8 mouse cellular contexts compared by ENCODE assay signal in the genomic region with DNA sequence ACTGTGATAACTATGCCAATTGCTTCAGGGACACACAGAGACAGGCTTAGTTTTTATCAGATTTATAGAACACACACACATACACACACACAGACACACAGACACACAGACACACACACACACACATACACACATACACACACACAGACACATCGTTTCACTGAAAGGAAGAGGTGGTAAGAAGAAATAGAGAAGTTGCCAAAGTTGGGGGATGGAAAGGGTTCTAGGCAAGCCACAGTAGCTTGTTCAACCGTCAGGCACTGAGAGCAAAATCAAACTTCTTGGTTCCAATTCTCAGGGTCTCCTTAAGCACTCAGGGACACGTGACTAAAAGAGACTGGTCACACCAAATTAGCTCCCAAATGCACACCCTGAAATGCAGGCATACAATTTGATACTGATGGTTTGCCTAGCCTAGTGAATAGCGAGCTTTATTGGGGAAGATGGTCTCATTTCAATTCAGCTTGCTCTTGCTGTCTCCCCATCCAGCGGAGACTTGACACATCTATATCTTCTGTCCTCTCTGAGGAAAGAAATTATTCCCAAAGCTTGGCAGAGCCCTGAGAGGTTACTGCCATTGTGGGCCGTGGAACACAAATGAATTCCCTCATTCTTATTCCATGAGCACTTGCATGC.
A peak's percentile ranks its signal among the peaks of the same experiment; 100 is the strongest.
DNase-seq lines count a peak whose midpoint lies in the region; ATAC-seq and TF ChIP-seq lines count a peak whose summit lies in the region.
"Had no signal": no experiment of that assay in that cellular context is flagged by ENCODE, and none has a peak within 500 bp of the region (broad histone marks: within the 10 kb centered on the region; RNA-seq: fewer than 3 reads in every experiment).

No protein-coding gene starts in this region.

- 62% methylated on average over 6 of the region's 6 CpGs for WGBS in liver, embryonic 11.5 days
- WGBS in forebrain, embryonic 16.5 days: 26% methylated on average over 6 of the region's 6 CpGs
- 78% methylated on average over 6 of the region's 6 CpGs for WGBS in intestine, postnatal 0 days

- DNase-seq in liver, embryonic 11.5 days (ENCODE audit: low spot score): no peak
- DNase-seq in liver: no peak
- no peak for DNase-seq in natural killer cell, adult 2 months (ENCODE audit: low spot score in 2 of 2)
- no peak for DNase-seq in adipocyte (ENCODE audit: low spot score)
- DNase-seq: kidney, postnatal 10 days had no signal

- no peak for ATAC-seq in liver, embryonic 11.5 days (replicated peaks; ENCODE audit: low FRiP score)
- peak; percentile 31; the same call in 1 of the 2 replicates for ATAC-seq in forebrain, embryonic 16.5 days
- no peak for ATAC-seq in intestine, postnatal 0 days

- H3K4me2 ChIP-seq in liver, embryonic 11.5 days: peak overlapping the region; percentile 59
- H3K4me2 ChIP-seq in forebrain, embryonic 16.5 days (ENCODE audit: low read length): peak overlapping the region; percentile 45
- no peak overlapping the region for H3K4me2 ChIP-seq in intestine, postnatal 0 days (replicated peaks; ENCODE audit: low read depth)

- H3K27ac ChIP-seq in liver, embryonic 11.5 days (ENCODE audit: low read depth, low read length): no peak overlapping the region
- H3K27ac ChIP-seq in forebrain, embryonic 16.5 days (ENCODE audit: low read length): 0 out of 2 replicates have a peak overlapping the region, but pooled peaks have one; percentile 1
- H3K27ac ChIP-seq in intestine, postnatal 0 days (ENCODE audit: low read depth, low read length): no peak overlapping the region

- H3K36me3 ChIP-seq in liver, embryonic 11.5 days (ENCODE audit: control insufficient read depth, insufficient read depth, low read length): no peaks in the 10 kb centered on the region
- H3K36me3 ChIP-seq in forebrain, embryonic 16.5 days (ENCODE audit: control insufficient read depth, insufficient read depth): no peaks in the 10 kb centered on the region
- no peaks in the 10 kb centered on the region for H3K36me3 ChIP-seq in megakaryocyte, embryonic 14.5 days (replicated peaks; ENCODE audit: low read length)
- no peaks in the 10 kb centered on the region for H3K36me3 ChIP-seq in intestine, postnatal 0 days (ENCODE audit: control insufficient read depth, insufficient read depth)

- no peak overlapping the region for H3K4me3 ChIP-seq in liver, embryonic 11.5 days (ENCODE audit: low read depth, low read length)
- H3K4me3 ChIP-seq in forebrain, embryonic 16.5 days (replicated peaks; ENCODE audit: low read length): peak overlapping the region; percentile 15; the same call in 1 of the 2 replicates
- peak overlapping the region; percentile 57 for H3K4me3 ChIP-seq in megakaryocyte, embryonic 14.5 days (replicated peaks)
- H3K4me3 ChIP-seq in intestine, postnatal 0 days (ENCODE audit: low read depth, low read length): no peak overlapping the region

- TF ChIP-seq CTCF in intestine, postnatal 0 days (IDR thresholded peaks at IDR 0.05; ENCODE audit: low read depth): no peak

- no peak overlapping the region for H3K9ac ChIP-seq in liver, embryonic 11.5 days (ENCODE audit: low read depth, low read length)
- no peak overlapping the region for H3K9ac ChIP-seq in forebrain, embryonic 16.5 days (replicated peaks; ENCODE audit: low read depth, low read length)
- H3K9ac ChIP-seq in intestine, postnatal 0 days (ENCODE audit: low read depth, low read length): no peak overlapping the region

- peaks cover 5% of the 10 kb centered on the region; the same call in 1 of the 2 replicates for H3K4me1 ChIP-seq in liver, embryonic 11.5 days (replicated peaks; ENCODE audit: control insufficient read depth, insufficient read depth, low read length)
- peaks cover 13% of the 10 kb centered on the region for H3K4me1 ChIP-seq in forebrain, embryonic 16.5 days (replicated peaks; ENCODE audit: control insufficient read depth, insufficient read depth, low read length)
- peaks cover 33% of the 10 kb centered on the region for H3K4me1 ChIP-seq in megakaryocyte, embryonic 14.5 days
- H3K4me1 ChIP-seq in intestine, postnatal 0 days (replicated peaks; ENCODE audit: control insufficient read depth, insufficient read depth, low read length): no peaks in the 10 kb centered on the region

- H3K27me3 ChIP-seq in liver, embryonic 11.5 days (replicated peaks; ENCODE audit: control insufficient read depth, insufficient read depth, low read length): no peaks in the 10 kb centered on the region
- H3K27me3 ChIP-seq in forebrain, embryonic 16.5 days (replicated peaks; ENCODE audit: control insufficient read depth, insufficient read depth, low read length): no peaks in the 10 kb centered on the region
- H3K27me3 ChIP-seq in megakaryocyte, embryonic 14.5 days (replicated peaks): peaks cover 7% of the 10 kb centered on the region
- no peaks in the 10 kb centered on the region for H3K27me3 ChIP-seq in intestine, postnatal 0 days (replicated peaks; ENCODE audit: control insufficient read depth, insufficient read depth, low read length)

- H3K9me3 ChIP-seq in liver, embryonic 11.5 days (ENCODE audit: control insufficient read depth, low read length): no peaks in the 10 kb centered on the region
- no peaks in the 10 kb centered on the region for H3K9me3 ChIP-seq in forebrain, embryonic 16.5 days (ENCODE audit: control insufficient read depth, low read length)
- H3K9me3 ChIP-seq in megakaryocyte, embryonic 14.5 days: peaks cover 2% of the 10 kb centered on the region
- H3K9me3 ChIP-seq in intestine, postnatal 0 days (ENCODE audit: control insufficient read depth): no peaks in the 10 kb centered on the region

Comparison
In these comparisons a context has a peak if more than half of its experiments do, and no peak if none do; other contexts are left out.
1. H3K4me3 ChIP-seq: peak in forebrain, embryonic 16.5 days (single experiment) and megakaryocyte, embryonic 14.5 days (single experiment); none in liver, embryonic 11.5 days (single experiment) and intestine, postnatal 0 days (single experiment).